Mouse (Mus musculus) ES-E14 (cell line): ENCODE results near the gene Odf3l1. TPM values are rescaled to one million over a fixed set of nuclear protein-coding genes. Genes with fewer than 3 reads are reported as not detected.
A peak's percentile ranks its signal among the peaks of the same experiment; 100 is the strongest.

ENCODE experiments used
- DNase-seq: peaks from one replicate; pipeline ENCODE4 v3.0.0-alpha.2; 2013; ENCODE audit warnings: low read depth, low spot score
- H3K27ac ChIP-seq: 2 replicates; pipeline ENCODE4 v1.5.1; 2012; ENCODE audit warnings: low read depth, mild to moderate bottlenecking, low read length, moderate library complexity, mixed read lengths; ENCODE audit not compliant: poor library complexity, insufficient read depth, severe bottlenecking
- H3K36me3 ChIP-seq: 2 replicates; pipeline ENCODE4 v1.6.1; 2012; ENCODE audit warnings: mild to moderate bottlenecking, low read length, moderate library complexity, mixed read lengths; ENCODE audit not compliant: control insufficient read depth, poor library complexity, insufficient read depth, severe bottlenecking
- H3K4me1 ChIP-seq, 2 experiments: fragments of 150-350 bp in 1 of 2; sonication (generic) in 1 of 2; 2 replicates each; pipeline ENCODE4 v1.6.1; 2012; ENCODE audit warnings: low read length in 2 of 2, mild to moderate bottlenecking in 1 of 2, mixed read lengths in 1 of 2; ENCODE audit not compliant: control insufficient read depth in 2 of 2, insufficient read depth in 2 of 2, poor library complexity in 1 of 2
- H3K4me3 ChIP-seq, 2 experiments: fragments of 150-350 bp in 1 of 2; sonication (generic) in 1 of 2; 2 replicates each; pipeline ENCODE4 v1.5.1; 2012; ENCODE audit warnings: low read length in 2 of 2, low read depth in 1 of 2, mild to moderate bottlenecking in 1 of 2, mixed read lengths in 1 of 2; ENCODE audit not compliant: insufficient read depth in 1 of 2, poor library complexity in 1 of 2, severe bottlenecking in 1 of 2
- H3K9ac ChIP-seq: 2 replicates; pipeline ENCODE4 v1.6.1; 2012; ENCODE audit warnings: low read depth, mild to moderate bottlenecking, low read length, mixed read lengths; ENCODE audit not compliant: poor library complexity, insufficient read depth, severe bottlenecking
- H3K9me3 ChIP-seq: fragments of 150-350 bp; sonication (generic); 2 replicates; pipeline ENCODE4 v1.6.1; 2012; ENCODE audit warnings: low read depth, mild to moderate bottlenecking, low read length; ENCODE audit not compliant: control insufficient read depth, insufficient read depth
- CHD2 ChIP-seq: IDR thresholded peaks from 2 replicates; pipeline ENCODE4 v1.6.1; 2014; ENCODE audit warnings: mild to moderate bottlenecking, low read depth, low read length, inconsistent platforms
- HCFC1 ChIP-seq: IDR thresholded peaks from 2 replicates; pipeline ENCODE4 v1.6.1; 2012; ENCODE audit warnings: low read length, inconsistent platforms, borderline replicate concordance; ENCODE audit not compliant: insufficient read depth
- MAFK ChIP-seq: IDR thresholded peaks from 2 replicates; pipeline ENCODE4 v1.6.1; 2014; ENCODE audit warnings: mild to moderate bottlenecking, low read depth, low read length, inconsistent platforms; ENCODE audit not compliant: insufficient read depth
- ZC3H11A ChIP-seq: IDR thresholded peaks from 2 replicates; pipeline ENCODE4 v1.6.1; 2012; ENCODE audit warnings: low read depth, mild to moderate bottlenecking, inconsistent platforms, low read length, borderline replicate concordance
- ZNF384 ChIP-seq: IDR thresholded peaks from 2 replicates; pipeline ENCODE4 v1.6.1; 2012; ENCODE audit warnings: low read depth, low read length, inconsistent platforms
- in situ Hi-C, 2 experiments: fragments of 600-800 bp; cut with MboI; formaldehyde crosslinking; loops; one replicate each; pipeline ENCODE4 v1.15.1; 2025; ENCODE audit warnings: low sequenced_read_pairs in 2 of 2, inconsistent platforms in 1 of 2; ENCODE audit not compliant: unreplicated experiment in 2 of 2
- total RNA-seq: library from RNA; depleted of rRNA; stranded (reverse); fragments of 300-350 nt; gene quantifications from 2 replicates; pipeline ENCODE4 v1.2.3, GENCODE M21; 2012

The Odf3l1 gene
- total RNA-seq, 1 experiment: not detected

DNA sequence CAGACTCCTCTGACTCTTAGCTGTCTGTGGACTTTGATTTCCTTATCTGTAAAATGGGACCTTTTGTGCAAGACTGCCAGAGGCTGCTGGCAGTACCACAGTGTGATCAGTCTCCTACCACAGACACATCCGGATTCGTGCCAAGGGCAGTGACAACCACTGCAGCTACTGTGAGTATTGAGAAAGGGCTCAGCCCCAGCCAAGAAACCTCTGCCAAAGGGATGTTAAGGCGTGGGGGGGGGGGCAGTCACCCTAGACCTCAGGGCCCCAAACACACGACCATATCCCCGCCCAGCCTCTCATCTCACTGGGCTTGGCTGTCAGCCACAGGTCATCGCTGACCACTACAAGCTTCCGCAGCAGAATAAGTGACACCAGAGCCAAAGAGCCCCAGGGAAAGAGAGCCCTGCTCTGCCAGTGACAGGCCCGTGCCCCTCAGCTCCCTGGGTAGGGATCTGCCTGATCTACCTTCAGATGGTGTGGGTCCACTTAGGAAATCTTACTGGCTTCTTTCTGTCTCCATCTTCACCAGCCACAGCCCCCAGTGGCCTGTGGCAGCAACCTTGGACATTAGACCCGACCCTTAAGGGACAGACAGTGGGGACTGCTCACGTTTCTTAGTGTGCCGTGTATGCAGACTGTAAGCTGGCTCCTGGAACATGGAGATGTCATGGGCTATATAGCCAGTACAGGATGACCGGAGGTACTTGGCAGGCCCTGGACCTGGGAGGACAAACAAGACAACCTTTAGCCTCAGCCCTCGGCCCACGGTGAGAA lies 14.2 kb downstream of the Odf3l1 start:
- Histone ChIP-seq H3K36me3 (no peaks in the 10 kb centered on the region), H3K9ac (no peak overlapping the region)

DNA sequence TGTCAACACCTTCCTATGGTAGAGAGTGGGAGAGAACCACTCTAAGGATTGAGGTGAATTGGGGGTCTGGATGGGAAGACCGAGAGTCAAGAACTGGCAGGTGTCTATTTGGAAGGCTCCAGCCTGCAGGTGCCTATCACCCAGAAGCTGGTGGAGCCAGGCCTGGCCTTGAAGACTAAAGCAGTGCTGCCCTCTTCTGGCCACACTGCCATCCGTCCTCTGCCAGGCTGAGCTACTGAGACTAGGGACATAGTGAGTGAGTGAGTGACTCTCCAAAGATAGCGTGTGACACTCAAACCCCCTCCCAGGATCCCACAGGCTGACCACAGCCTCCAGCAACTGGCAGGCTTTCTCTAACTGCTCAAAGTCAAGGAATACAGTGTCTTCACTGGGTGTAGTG lies 17.0 kb downstream of the Odf3l1 start:
- no peaks in the 10 kb centered on the region for H3K36me3 ChIP-seq
- H3K4me1 ChIP-seq: no peaks in the 10 kb centered on the region
- H3K9ac ChIP-seq: no peak overlapping the region
- no peak; the same call in 1 of the 2 replicates for TF ChIP-seq ZC3H11A
- no peak for TF ChIP-seq ZNF384
- TF ChIP-seq HCFC1: no peak
- no peak for TF ChIP-seq CHD2
- TF ChIP-seq MAFK: no peak
- no peaks in the 10 kb centered on the region for H3K9me3 ChIP-seq
- no peak overlapping the region for H3K27ac ChIP-seq
- in situ Hi-C loops: no loop called here
- H3K4me3 ChIP-seq: no peak overlapping the region
- DNase-seq: peak; percentile 63

More for the DNA sequence above, 14.2 kb downstream of the Odf3l1 start:
- TF ChIP-seq ZC3H11A (no peak), HCFC1 (no peak), CHD2 (no peak), ZNF384 (no peak), MAFK (no peak)
- no peak for DNase-seq
- Histone ChIP-seq H3K9me3 (no peaks in the 10 kb centered on the region), H3K4me1 (no peaks in the 10 kb centered on the region), H3K27ac (no peak overlapping the region), H3K4me3 (no peak overlapping the region)
- in situ Hi-C loops: no loop called here

DNA sequence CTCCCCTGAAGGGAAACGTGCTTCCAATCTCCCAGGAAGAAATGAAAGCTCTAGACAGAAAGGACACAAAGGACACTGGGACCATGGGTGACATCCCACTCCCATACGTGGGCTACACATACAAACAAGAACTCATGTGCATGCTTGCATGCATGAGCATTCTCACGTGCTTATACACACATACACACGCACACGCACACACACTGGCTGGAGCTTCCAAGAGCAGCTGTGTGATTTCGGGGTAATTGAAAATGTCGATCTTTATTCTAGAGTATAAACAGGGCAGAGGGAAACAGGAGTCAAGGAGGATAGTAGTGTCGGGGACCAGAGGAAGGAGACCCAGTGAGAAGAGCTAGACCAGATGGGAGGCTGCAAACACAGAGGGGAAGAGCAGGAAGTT lies 19.8 kb downstream of the Odf3l1 start:
- Histone ChIP-seq H3K36me3 (no peaks in the 10 kb centered on the region), H3K9ac (no peak overlapping the region), H3K4me1 (no peaks in the 10 kb centered on the region), H3K4me3 (no peak overlapping the region), H3K27ac (peak overlapping the region; percentile 15; the same call in 1 of the 2 replicates), H3K9me3 (no peaks in the 10 kb centered on the region)
- no peak for DNase-seq
- in situ Hi-C loops: no loop called here
- TF ChIP-seq ZC3H11A (no peak), HCFC1 (no peak), MAFK (no peak), ZNF384 (no peak), CHD2 (no peak)

DNA sequence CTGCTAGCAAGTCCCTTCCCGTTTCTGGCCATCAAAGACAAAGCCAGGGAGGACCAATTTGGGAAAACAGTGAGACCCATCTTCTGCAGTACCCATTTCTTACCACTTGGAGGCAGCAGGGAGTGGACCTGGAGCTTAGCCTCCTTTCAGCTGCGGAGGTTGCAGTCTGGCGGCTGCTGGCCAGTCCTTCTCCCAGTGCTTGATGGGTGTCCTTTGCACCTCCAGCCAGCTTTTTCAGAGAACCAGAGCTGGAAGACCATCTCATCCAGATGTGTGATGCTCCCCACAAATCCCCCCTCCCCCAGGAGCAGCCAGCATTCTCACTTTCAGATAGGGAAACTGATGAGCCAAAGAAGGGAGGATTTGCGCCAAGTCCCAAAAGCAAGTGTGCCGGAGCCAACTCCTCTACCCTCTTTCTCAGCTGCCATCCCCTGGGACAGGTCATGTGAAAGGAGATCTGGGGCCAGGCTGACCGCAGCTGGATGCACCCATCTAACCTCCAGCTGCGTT lies 20.7 kb downstream of the Odf3l1 start:
- TF ChIP-seq MAFK: no peak
- peak; percentile 34; the same call in 1 of the 2 replicates for TF ChIP-seq ZC3H11A
- H3K9me3 ChIP-seq: no peaks in the 10 kb centered on the region
- no peaks in the 10 kb centered on the region for H3K36me3 ChIP-seq
- H3K27ac ChIP-seq: no peak overlapping the region
- no peak overlapping the region for H3K9ac ChIP-seq
- in situ Hi-C loops: no loop called here
- no peaks in the 10 kb centered on the region for H3K4me1 ChIP-seq
- no peak overlapping the region for H3K4me3 ChIP-seq
- DNase-seq: peak; percentile 71

DNA sequence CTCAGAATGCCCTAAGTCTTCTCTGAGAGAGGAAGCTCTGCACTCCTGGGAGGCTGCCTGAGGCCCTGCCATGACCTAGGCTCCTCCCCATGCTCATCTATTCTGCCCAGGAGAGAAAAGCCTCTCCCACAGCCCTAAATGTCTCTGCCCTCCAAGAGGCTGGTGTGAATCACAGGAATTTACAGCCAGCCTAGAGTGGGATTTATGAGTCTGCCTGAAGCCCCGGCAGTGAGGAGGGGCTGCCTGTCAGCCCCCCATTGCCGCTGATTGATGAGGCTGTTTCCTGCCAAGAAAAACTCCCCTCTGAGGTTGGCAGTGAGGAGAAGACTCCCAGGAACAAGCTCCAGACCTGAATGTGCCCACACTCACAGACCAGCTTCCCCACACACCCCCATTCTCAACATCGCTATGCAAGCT lies 22.2 kb downstream of the Odf3l1 start:
- H3K4me3 ChIP-seq: no peak overlapping the region
- H3K4me1 ChIP-seq: no peaks in the 10 kb centered on the region
- in situ Hi-C loops: no loop called here
- no peak for TF ChIP-seq ZC3H11A
- TF ChIP-seq HCFC1: no peak
- TF ChIP-seq MAFK: no peak
- TF ChIP-seq CHD2: no peak
- no peak for TF ChIP-seq ZNF384
- no peak overlapping the region for H3K9ac ChIP-seq
- H3K27ac ChIP-seq: no peak overlapping the region
- H3K9me3 ChIP-seq: no peaks in the 10 kb centered on the region
- no peak for DNase-seq
- no peaks in the 10 kb centered on the region for H3K36me3 ChIP-seq
